Mouse (Mus musculus) regulatory T cell (primary cell): ENCODE data around the gene Prkcz.

Experiments used
- in situ Hi-C: fragments of 300-600 bp; cut with MboI, MseI; formaldehyde crosslinking; loops from one replicate; pipeline ENCODE4 v1.15.1; 2025; ENCODE audit warnings: high pct_unique_total_duplicates

Gene Prkcz

GRCm38 (mm10) chr4:155283585-155283984 lies 77.6 kb downstream of the Prkcz start:
- in situ Hi-C loops: no loop called here

- in situ Hi-C loops: no loop called here
Measured at GRCm38 (mm10) chr4:155283001-155283503, 78.1 kb downstream of the Prkcz start.

- in situ Hi-C loops: no loop called here
Measured at GRCm38 (mm10) chr4:155282231-155282630, 78.9 kb downstream of the Prkcz start.

- in situ Hi-C loops: no loop called here
Measured at GRCm38 (mm10) chr4:155281652-155282051, 79.5 kb downstream of the Prkcz start.

GRCm38 (mm10) chr4:155281227-155281626 lies 79.9 kb downstream of the Prkcz start:
- in situ Hi-C loops: no loop called here

- in situ Hi-C loops: no loop called here
Measured at GRCm38 (mm10) chr4:155280768-155281121, 80.4 kb downstream of the Prkcz start.

GRCm38 (mm10) chr4:155279926-155280767 lies 81.0 kb downstream of the Prkcz start:
- in situ Hi-C loops: no loop called here

GRCm38 (mm10) chr4:155279054-155279453 lies 82.1 kb downstream of the Prkcz start:
- in situ Hi-C loops: no loop called here

- in situ Hi-C loops: no loop called here
Measured at GRCm38 (mm10) chr4:155277963-155278362, 83.2 kb downstream of the Prkcz start.

GRCm38 (mm10) chr4:155274851-155275250 lies 86.3 kb downstream of the Prkcz start:
- in situ Hi-C loops: no loop called here

GRCm38 (mm10) chr4:155274451-155274850 lies 86.7 kb downstream of the Prkcz start:
- in situ Hi-C loops: no loop called here

GRCm38 (mm10) chr4:155268382-155268781 lies 92.8 kb downstream of the Prkcz start:
- in situ Hi-C loops: loop anchor here (5.0 kb wide), 1 partner anchor 84 kb away; no protein-coding TSS in a partner anchor

GRCm38 (mm10) chr4:155267639-155268175 lies 93.5 kb downstream of the Prkcz start:
- in situ Hi-C loops: loop anchor here (5.0 kb wide), 1 partner anchor 85 kb away; no protein-coding TSS in a partner anchor

GRCm38 (mm10) chr4:155267047-155267543 lies 94.1 kb downstream of the Prkcz start:
- in situ Hi-C loops: loop anchor here (5.0 kb wide), 1 partner anchor 85 kb away; no protein-coding TSS in a partner anchor

- in situ Hi-C loops: loop anchor here (5.0 kb wide), 1 partner anchor 88 kb away; no protein-coding TSS in a partner anchor
Measured at GRCm38 (mm10) chr4:155264521-155265321, 96.4 kb downstream of the Prkcz start.

- in situ Hi-C loops: no loop called here
Measured at GRCm38 (mm10) chr4:155252253-155252652, 108.9 kb downstream of the Prkcz start.

GRCm38 (mm10) chr4:155251147-155251546 lies 110.0 kb downstream of the Prkcz start:
- in situ Hi-C loops: no loop called here

- in situ Hi-C loops: no loop called here
Measured at GRCm38 (mm10) chr4:155250361-155251117, 110.6 kb downstream of the Prkcz start.

GRCm38 (mm10) chr4:155249648-155250351 lies 111.4 kb downstream of the Prkcz start, which contains the start of gene Faap20:
Gene Faap20 (plus strand): TSS chr4:155249802.
- in situ Hi-C loops: loop anchor here (5.0 to 10.0 kb wide), 2 partner anchors 152 to 285 kb away; partner anchors contain the start of genes Hes5 and Pank4

GRCm38 (mm10) chr4:155249257-155249647 lies 111.9 kb downstream of the Prkcz start:
- in situ Hi-C loops: loop anchor here (5.0 to 10.0 kb wide), 2 partner anchors 152 to 284 kb away; partner anchors contain the start of genes Hes5 and Pank4
